Comparison of ENCODE assay signal across 10 mouse cellular contexts in the genomic region with DNA sequence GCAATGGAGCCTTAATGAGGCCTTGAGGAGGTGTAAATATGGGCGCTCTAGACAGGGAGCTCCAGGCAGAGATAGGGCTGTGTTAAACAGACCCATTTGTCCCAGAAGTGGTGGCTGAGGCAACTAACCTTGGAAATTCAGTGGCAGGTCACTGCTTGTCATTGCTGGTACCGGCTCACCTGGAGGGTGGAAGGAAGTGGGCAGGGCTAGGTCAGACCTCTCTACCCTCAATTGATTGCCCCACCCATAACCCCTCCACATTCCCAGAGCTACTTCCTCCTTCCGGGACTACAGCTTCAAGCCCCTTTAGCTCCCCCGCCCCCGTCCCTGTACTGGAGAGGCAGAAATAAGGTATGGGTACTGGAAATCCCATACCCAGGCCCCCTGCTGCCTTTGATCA. TPM values are rescaled to one million over a fixed set of nuclear protein-coding genes. Genes with fewer than 3 reads are reported as not detected.
DNase-seq lines count a peak whose midpoint lies in the region; ATAC-seq lines count a peak whose summit lies in the region.
"Had no signal": no experiment of that assay in that cellular context is flagged by ENCODE, and none has a peak within 500 bp of the region (broad histone marks: within the 10 kb centered on the region; RNA-seq: fewer than 3 reads in every experiment).

No protein-coding gene starts in this region.

- H3K27me3 ChIP-seq in limb, embryonic 11.5 days (ENCODE audit: control insufficient read depth, insufficient read depth, low read length) = no peaks in the 10 kb centered on the region

- no peaks in the 10 kb centered on the region for H3K36me3 ChIP-seq in limb, embryonic 11.5 days (ENCODE audit: control insufficient read depth, insufficient read depth, low read length)

- H3K27ac ChIP-seq in limb, embryonic 11.5 days (replicated peaks; ENCODE audit: low read depth, low read length) = 0 out of 2 replicates have a peak overlapping the region, but pooled peaks have one; percentile 26

- peak; percentile 40 for ATAC-seq in activated CD4-positive, CD25-positive, alpha-beta regulatory T cell, adult 4 months
- ATAC-seq in limb, embryonic 11.5 days (ENCODE audit: insufficient number of reproducible peaks, low FRiP score, low TSS enrichment, low read depth) = no peak
- ATAC-seq in megakaryocyte, adult 5-6 weeks (ENCODE audit: poor library complexity, severe bottlenecking) = peak; percentile 66
- no peak for ATAC-seq in megakaryocyte-erythroid progenitor cell, adult 5-6 weeks (replicated peaks; ENCODE audit: low FRiP score, low TSS enrichment, poor library complexity, severe bottlenecking)

- peaks cover 40% of the 10 kb centered on the region for H3K4me1 ChIP-seq in limb, embryonic 11.5 days (ENCODE audit: control insufficient read depth, insufficient read depth, low read length)

- H3K4me2 ChIP-seq in limb, embryonic 11.5 days (ENCODE audit: low read depth, severe bottlenecking) = no peak overlapping the region; the same call in 1 of the 2 replicates

- no peaks in the 10 kb centered on the region for H3K9me3 ChIP-seq in limb, embryonic 11.5 days (ENCODE audit: control insufficient read depth, low read length)

- H3K4me3 ChIP-seq in limb, embryonic 11.5 days (ENCODE audit: low read depth, low read length) = no peak overlapping the region

- 36% methylated on average over 5 of the region's 5 CpGs for whole genome bisulfite sequencing in limb, embryonic 11.5 days

- no peak overlapping the region for H3K9ac ChIP-seq in limb, embryonic 11.5 days (ENCODE audit: low read length)

- DNase-seq in lung, adult 18-20 months = peak; percentile 57 to 80
- DNase-seq in lung, postnatal 14 days = no peak
- no peak for DNase-seq in limb, embryonic 11.5 days (ENCODE audit: low spot score)
- no peak for DNase-seq in adrenal gland, postnatal 4 days (ENCODE audit: low spot score in 2 of 2)
- DNase-seq in neural tube, embryonic 10.5 days (ENCODE audit: extremely low spot score, low spot score) = no peak
- DNase-seq: heart, postnatal 10 days had no signal

RNA-seq across cellular contexts. Expression of gene Cd79b, which starts 1.0 kb away (rescaled TPM):
- 10 to 100 TPM; 48.0 to 77.5 TPM for polyA plus RNA-seq in activated CD4-positive, CD25-positive, alpha-beta regulatory T cell, adult 4 months (2017; shearing (Covaris generic))
- 2.1 and 2.3 TPM in 2 replicates for polyA plus RNA-seq in limb, embryonic 11.5 days (2014; fragmentation: Nextera tagmentation; extraction: Ambion mirVana)
- total RNA-seq in megakaryocyte, adult 5-6 weeks (2015) = 29.3 and 35.4 TPM in 2 replicates
- total RNA-seq in megakaryocyte, adult 5-6 weeks (2017) = 12.6 and 15.4 TPM in 2 replicates
- total RNA-seq in adrenal gland, postnatal 4 days (2021) = 1 to 10 TPM; 2.8 to 5.2 TPM
- 5.1 and 21.6 TPM in 2 replicates for total RNA-seq in megakaryocyte-erythroid progenitor cell, adult 5-6 weeks (2014; fragmentation: Nextera tagmentation)
- 1.4 and 3.5 TPM in 2 replicates for total RNA-seq in megakaryocyte-erythroid progenitor cell, adult 5-6 weeks (2017)

RNA-seq across cellular contexts. Expression of gene Gh, which starts 11.9 kb away (rescaled TPM):
- not detected for polyA plus RNA-seq in activated CD4-positive, CD25-positive, alpha-beta regulatory T cell, adult 4 months (2017; shearing (Covaris generic))
- not detected in 2 replicates for polyA plus RNA-seq in limb, embryonic 11.5 days (2014; fragmentation: Nextera tagmentation; extraction: Ambion mirVana)
- total RNA-seq in megakaryocyte, adult 5-6 weeks (2015) = not detected in 2 replicates
- not detected in 2 replicates for total RNA-seq in megakaryocyte, adult 5-6 weeks (2017)
- total RNA-seq in adrenal gland, postnatal 4 days (2021) = under 1 TPM in 1 of 2 experiments, not detected in 1; 0.37 TPM
- total RNA-seq in megakaryocyte-erythroid progenitor cell, adult 5-6 weeks (2014; fragmentation: Nextera tagmentation) = not detected in 2 replicates
- total RNA-seq in megakaryocyte-erythroid progenitor cell, adult 5-6 weeks (2017) = not detected in 2 replicates
- total RNA-seq: heart, postnatal 10 days; layer of hippocampus, postnatal 25 days had no signal

RNA-seq across cellular contexts. Expression of gene Tcam1, which starts 37.1 kb away (rescaled TPM):
- polyA plus RNA-seq in activated CD4-positive, CD25-positive, alpha-beta regulatory T cell, adult 4 months (2017; shearing (Covaris generic)) = under 1 TPM; 0.12 to 0.43 TPM
- polyA plus RNA-seq in limb, embryonic 11.5 days (2014; fragmentation: Nextera tagmentation; extraction: Ambion mirVana) = 0.09 and 0.29 TPM in 2 replicates
- 0.09 and 0.14 TPM in 2 replicates for total RNA-seq in megakaryocyte, adult 5-6 weeks (2015)
- total RNA-seq in megakaryocyte, adult 5-6 weeks (2017) = 0.04 and 0.08 TPM in 2 replicates
- total RNA-seq in adrenal gland, postnatal 4 days (2021) = under 1 TPM; 0.25 to 0.34 TPM
- 1.4 and 3.5 TPM in 2 replicates for total RNA-seq in megakaryocyte-erythroid progenitor cell, adult 5-6 weeks (2014; fragmentation: Nextera tagmentation)
- 2.1 and 3.7 TPM in 2 replicates for total RNA-seq in megakaryocyte-erythroid progenitor cell, adult 5-6 weeks (2017)

RNA-seq across cellular contexts. Expression of gene Scn4a, which starts 39.6 kb away (rescaled TPM):
- under 1 TPM in 1 of 2 experiments, not detected in 1; 0.09 TPM for polyA plus RNA-seq in activated CD4-positive, CD25-positive, alpha-beta regulatory T cell, adult 4 months (2017; shearing (Covaris generic))
- 0.13 and 0.23 TPM in 2 replicates for polyA plus RNA-seq in limb, embryonic 11.5 days (2014; fragmentation: Nextera tagmentation; extraction: Ambion mirVana)
- total RNA-seq in megakaryocyte, adult 5-6 weeks (2015) = 0.07 TPM in 1 of 2 replicates, not detected in the other
- total RNA-seq in megakaryocyte, adult 5-6 weeks (2017) = not detected in 2 replicates
- 1 to 10 TPM; 1.0 to 3.0 TPM for total RNA-seq in adrenal gland, postnatal 4 days (2021)
- 0.11 TPM in 1 of 2 replicates, not detected in the other for total RNA-seq in megakaryocyte-erythroid progenitor cell, adult 5-6 weeks (2014; fragmentation: Nextera tagmentation)
- total RNA-seq in megakaryocyte-erythroid progenitor cell, adult 5-6 weeks (2017) = not detected in 2 replicates

RNA-seq across cellular contexts. Expression of gene Smarcd2, which starts 40.8 kb away (rescaled TPM):
- polyA plus RNA-seq in activated CD4-positive, CD25-positive, alpha-beta regulatory T cell, adult 4 months (2017; shearing (Covaris generic)) = 10 to 100 TPM; 17.6 to 23.2 TPM
- 82.6 and 84.8 TPM in 2 replicates for polyA plus RNA-seq in limb, embryonic 11.5 days (2014; fragmentation: Nextera tagmentation; extraction: Ambion mirVana)
- 56.0 and 66.2 TPM in 2 replicates for total RNA-seq in megakaryocyte, adult 5-6 weeks (2015)
- 253 and 270 TPM in 2 replicates for total RNA-seq in megakaryocyte, adult 5-6 weeks (2017)
- 100 to 1,000 TPM; 104 to 117 TPM for total RNA-seq in adrenal gland, postnatal 4 days (2021)
- 93.8 and 120 TPM in 2 replicates for total RNA-seq in megakaryocyte-erythroid progenitor cell, adult 5-6 weeks (2014; fragmentation: Nextera tagmentation)
- total RNA-seq in megakaryocyte-erythroid progenitor cell, adult 5-6 weeks (2017) = 201 and 272 TPM in 2 replicates

Comparison
In these comparisons a context has a peak if more than half of its experiments do, and no peak if none do; other contexts are left out.
1. DNase-seq: peak in lung, adult 18-20 months (2 of 2); none in lung, postnatal 14 days (single experiment), limb, embryonic 11.5 days (single experiment), adrenal gland, postnatal 4 days (0 of 2) and neural tube, embryonic 10.5 days (single experiment).
2. ATAC-seq: peak in activated CD4-positive, CD25-positive, alpha-beta regulatory T cell, adult 4 months (single experiment) and megakaryocyte, adult 5-6 weeks (single experiment); none in limb, embryonic 11.5 days (single experiment) and megakaryocyte-erythroid progenitor cell, adult 5-6 weeks (single experiment).